Mouse (Mus musculus) MEL-GATA-1-ER (cell line): Measurements from ENCODE around the gene Wfdc1.

Source experiments
- DNase-seq: peaks from one replicate; pipeline ENCODE4 v3.0.0-alpha.2; 2012; ENCODE audit warnings: low read depth; ENCODE audit errors: extremely low read depth

Wfdc1 gene

GRCm38 (mm10) chr8:119638261-119638660 is 27.9 kb upstream of the Wfdc1 start:
- no peak for DNase-seq

- DNase-seq = no peak
These were observed 26.4 kb upstream of the Wfdc1 start for GRCm38 (mm10) chr8:119639798-119640197.

GRCm38 (mm10) chr8:119641058-119641457 is 25.1 kb upstream of the Wfdc1 start:
- DNase-seq = no peak

- no peak for DNase-seq
These were observed 23.2 kb upstream of the Wfdc1 start for GRCm38 (mm10) chr8:119642960-119643359.

- no peak for DNase-seq
These were observed 21.7 kb upstream of the Wfdc1 start for GRCm38 (mm10) chr8:119644429-119644960.

GRCm38 (mm10) chr8:119644981-119645597 is 21.1 kb upstream of the Wfdc1 start:
- no peak for DNase-seq

GRCm38 (mm10) chr8:119646197-119646596 is 20.0 kb upstream of the Wfdc1 start:
- DNase-seq = no peak

- no peak for DNase-seq
These were observed 19.3 kb upstream of the Wfdc1 start for GRCm38 (mm10) chr8:119646846-119647245.

- DNase-seq = no peak
These were observed 14.8 kb upstream of the Wfdc1 start for GRCm38 (mm10) chr8:119651324-119651723.

- peak; percentile 26 for DNase-seq
These were observed 9.3 kb upstream of the Wfdc1 start for GRCm38 (mm10) chr8:119656709-119657464.

GRCm38 (mm10) chr8:119661081-119661480 is 5.1 kb upstream of the Wfdc1 start:
- DNase-seq = no peak

GRCm38 (mm10) chr8:119661892-119662291 is 4.3 kb upstream of the Wfdc1 start:
- no peak for DNase-seq

- no peak for DNase-seq
These were observed 2.7 kb upstream of the Wfdc1 start for GRCm38 (mm10) chr8:119663440-119663839.

GRCm38 (mm10) chr8:119665270-119665669 is 895 bp upstream of the Wfdc1 start:
- DNase-seq = no peak

GRCm38 (mm10) chr8:119668447-119668846 is 2.3 kb downstream of the Wfdc1 start:
- no peak for DNase-seq

GRCm38 (mm10) chr8:119669284-119669683 is 3.1 kb downstream of the Wfdc1 start:
- DNase-seq = no peak

GRCm38 (mm10) chr8:119670419-119671091 is 4.4 kb downstream of the Wfdc1 start:
- DNase-seq = no peak

GRCm38 (mm10) chr8:119673976-119674555 is 7.9 kb downstream of the Wfdc1 start:
- DNase-seq = no peak

- no peak for DNase-seq
These were observed 9.3 kb downstream of the Wfdc1 start for GRCm38 (mm10) chr8:119675457-119675856.

GRCm38 (mm10) chr8:119676389-119676788 is 10.2 kb downstream of the Wfdc1 start:
- DNase-seq = peak; percentile 84

- DNase-seq = peak; percentile 74
These were observed 12.1 kb downstream of the Wfdc1 start for GRCm38 (mm10) chr8:119678138-119678843.
